Mouse (Mus musculus) macrophage (primary cell): ENCODE data around the gene Gm17490. TPM values are rescaled to one million over a fixed set of nuclear protein-coding genes. Genes with fewer than 3 reads are reported as not detected.

ENCODE experiments used
- H3K27ac ChIP-seq: fragments of 350-480 bp; formaldehyde crosslinking; 2 replicates; pipeline ENCODE4 v1.9.0; 2021
- H3K36me3 ChIP-seq: fragments of 350-480 bp; formaldehyde crosslinking; 2 replicates; pipeline ENCODE4 v1.9.0; 2021; ENCODE audit errors: inconsistent target
- H3K4me3 ChIP-seq: fragments of 350-480 bp; formaldehyde crosslinking; 2 replicates; pipeline ENCODE4 v1.9.0; 2021; ENCODE audit errors: inconsistent target
- H3K79me2 ChIP-seq: fragments of 350-480 bp; formaldehyde crosslinking; 2 replicates; pipeline ENCODE4 v1.9.0; 2021; ENCODE audit errors: inconsistent target
- WGBS: methylation state at CpG from one replicate; pipeline ENCODE4 v1.1.7; 2026; ENCODE audit warnings: inconsistent platforms; ENCODE audit not compliant: missing documents; 5-methylcytosine and 5-hydroxymethylcytosine counted together
- polyA plus RNA-seq: library from polyadenylated mRNA; stranded (reverse); fragments of 250-400 nt; gene quantifications from 3 replicates; pipeline ENCODE4 v1.2.4, GENCODE M21; 2018; ENCODE audit warnings: inconsistent platforms
- total RNA-seq, 78 experiments: library from RNA; depleted of rRNA; stranded (reverse); fragments of 250-400 nt; gene quantifications; 1 replicate in 9 of 78; 2 replicates in 24 of 78; 3 replicates in 43 of 78; 4 replicates in 2 of 78; pipeline ENCODE4 v1.2.4; 2018; ENCODE audit warnings: inconsistent platforms in 56 of 78

Gene Gm17490
- total RNA-seq (2018; cell fraction: chromatin; rRNA removed) = not detected
- not detected for total RNA-seq (2018; cell fraction: cytosol; rRNA removed)
- not detected for total RNA-seq (2018; cell fraction: nucleus; rRNA removed)
- polyA plus RNA-seq = not detected in 3 replicates

GRCm38 (mm10) chr2:11625890-11626289, at the start of gene Gm17490:
Gene Gm17490 (minus strand): TSS chr2:11626264.
- Histone ChIP-seq H3K27ac (no peak within 1 kb of the TSS), H3K79me2 (no peaks in the 10 kb centered on the region), H3K4me3 (no peak within 1 kb of the TSS), H3K36me3 (no peaks in the 10 kb centered on the region)
- WGBS = 99% methylated on average over 5 of the region's 5 CpGs

GRCm38 (mm10) chr2:11672144-11672543, 46.1 kb upstream of the Gm17490 start:
- H3K4me3 ChIP-seq = no peak overlapping the region
- no peaks in the 10 kb centered on the region for H3K36me3 ChIP-seq
- no peak overlapping the region for H3K27ac ChIP-seq
- no peaks in the 10 kb centered on the region for H3K79me2 ChIP-seq
- WGBS = 27% methylated on average over 3 of the region's 3 CpGs

- WGBS = 97% methylated on average over 3 of the region's 3 CpGs
- no peak overlapping the region for H3K27ac ChIP-seq
- no peaks in the 10 kb centered on the region for H3K36me3 ChIP-seq
- no peaks in the 10 kb centered on the region for H3K79me2 ChIP-seq
- no peak overlapping the region for H3K4me3 ChIP-seq
Measured at GRCm38 (mm10) chr2:11665326-11665725, 39.3 kb upstream of the Gm17490 start.

- Histone ChIP-seq H3K79me2 (no peaks in the 10 kb centered on the region), H3K27ac (no peak overlapping the region), H3K4me3 (no peak overlapping the region), H3K36me3 (no peaks in the 10 kb centered on the region)
- 93% methylated on average over 4 of the region's 4 CpGs for WGBS
Measured at GRCm38 (mm10) chr2:11664806-11665205, 38.7 kb upstream of the Gm17490 start.

GRCm38 (mm10) chr2:11664367-11664766, 38.3 kb upstream of the Gm17490 start:
- H3K4me3 ChIP-seq = no peak overlapping the region; the same call in 1 of the 2 replicates
- H3K36me3 ChIP-seq = no peaks in the 10 kb centered on the region
- H3K79me2 ChIP-seq = no peaks in the 10 kb centered on the region
- WGBS = 61% methylated on average over 6 of the region's 6 CpGs
- no peak overlapping the region for H3K27ac ChIP-seq

- no peak overlapping the region for H3K27ac ChIP-seq
- no peak overlapping the region; the same call in 1 of the 2 replicates for H3K4me3 ChIP-seq
- H3K79me2 ChIP-seq = no peaks in the 10 kb centered on the region
- no peaks in the 10 kb centered on the region for H3K36me3 ChIP-seq
- WGBS = 5% methylated on average over 10 of the region's 10 CpGs
Measured at GRCm38 (mm10) chr2:11663961-11664360, 37.9 kb upstream of the Gm17490 start.

- H3K27ac ChIP-seq = no peak overlapping the region
Measured at GRCm38 (mm10) chr2:11662907-11663230, 36.8 kb upstream of the Gm17490 start.

GRCm38 (mm10) chr2:11662143-11662906, 36.3 kb upstream of the Gm17490 start:
- Histone ChIP-seq H3K36me3 (no peaks in the 10 kb centered on the region), H3K79me2 (no peaks in the 10 kb centered on the region), H3K27ac (no peak overlapping the region), H3K4me3 (no peak overlapping the region)
- WGBS = 49% methylated on average over 6 of the region's 6 CpGs

More at GRCm38 (mm10) chr2:11662907-11663230, 36.8 kb upstream of the Gm17490 start:
- 80% methylated on average over 1 of the region's 1 CpGs for WGBS
- Histone ChIP-seq H3K4me3 (no peak overlapping the region), H3K36me3 (no peaks in the 10 kb centered on the region), H3K79me2 (no peaks in the 10 kb centered on the region)

- WGBS = 44% methylated on average over 2 of the region's 2 CpGs
- H3K27ac ChIP-seq = no peak overlapping the region
- H3K36me3 ChIP-seq = no peaks in the 10 kb centered on the region
- no peak overlapping the region for H3K4me3 ChIP-seq
- no peaks in the 10 kb centered on the region for H3K79me2 ChIP-seq
Measured at GRCm38 (mm10) chr2:11659263-11659662, 33.2 kb upstream of the Gm17490 start.

- H3K27ac ChIP-seq = no peak overlapping the region
- no peak overlapping the region for H3K4me3 ChIP-seq
- WGBS = 50% methylated on average over 2 of the region's 2 CpGs
- H3K79me2 ChIP-seq = no peaks in the 10 kb centered on the region
- H3K36me3 ChIP-seq = no peaks in the 10 kb centered on the region
Measured at GRCm38 (mm10) chr2:11657581-11657980, 31.5 kb upstream of the Gm17490 start.

- 46% methylated on average over 9 of the region's 9 CpGs for WGBS
- no peaks in the 10 kb centered on the region for H3K36me3 ChIP-seq
- H3K27ac ChIP-seq = no peak overlapping the region
Measured at GRCm38 (mm10) chr2:11654990-11655931, 29.2 kb upstream of the Gm17490 start.

GRCm38 (mm10) chr2:11653780-11654179, 27.7 kb upstream of the Gm17490 start:
- Histone ChIP-seq H3K36me3 (no peaks in the 10 kb centered on the region), H3K27ac (no peak overlapping the region), H3K4me3 (no peak overlapping the region), H3K79me2 (no peaks in the 10 kb centered on the region)
- WGBS = 67% methylated on average over 5 of the region's 5 CpGs

More at GRCm38 (mm10) chr2:11654990-11655931, 29.2 kb upstream of the Gm17490 start:
- Histone ChIP-seq H3K4me3 (no peak overlapping the region), H3K79me2 (no peaks in the 10 kb centered on the region)

GRCm38 (mm10) chr2:11653330-11653729, 27.3 kb upstream of the Gm17490 start:
- H3K27ac ChIP-seq = no peak overlapping the region
- no peaks in the 10 kb centered on the region for H3K36me3 ChIP-seq
- 16% methylated on average over 6 of the region's 6 CpGs for WGBS
- no peaks in the 10 kb centered on the region for H3K79me2 ChIP-seq
- H3K4me3 ChIP-seq = no peak overlapping the region

- no peaks in the 10 kb centered on the region for H3K79me2 ChIP-seq
- H3K27ac ChIP-seq = no peak overlapping the region
- 83% methylated on average over 2 of the region's 2 CpGs for WGBS
- no peak overlapping the region for H3K4me3 ChIP-seq
- no peaks in the 10 kb centered on the region for H3K36me3 ChIP-seq
Measured at GRCm38 (mm10) chr2:11652780-11653179, 26.7 kb upstream of the Gm17490 start.

- H3K36me3 ChIP-seq = no peaks in the 10 kb centered on the region
- no peak overlapping the region for H3K27ac ChIP-seq
- H3K4me3 ChIP-seq = no peak overlapping the region
- H3K79me2 ChIP-seq = no peaks in the 10 kb centered on the region
- WGBS = 100% methylated on average over 3 of the region's 3 CpGs
Measured at GRCm38 (mm10) chr2:11652196-11652595, 26.1 kb upstream of the Gm17490 start.
